Mouse (Mus musculus) brain, embryonic 14.5 days (tissue): ENCODE data around the gene Inpp5f.

Source experiments
- CTCF ChIP-seq: fragments of 200-500 bp; IDR thresholded peaks from 2 replicates; pipeline ENCODE4 v1.5.1; 2012; ENCODE audit warnings: inconsistent platforms, mild to moderate bottlenecking, moderate library complexity, borderline replicate concordance; ENCODE audit not compliant: insufficient read depth, insufficient read length; ENCODE audit errors: extremely low read depth
- POLR2A ChIP-seq: fragments of 200-500 bp; IDR thresholded peaks from 2 replicates; pipeline ENCODE4 v1.6.1; 2012; ENCODE audit warnings: mild to moderate bottlenecking, inconsistent platforms, borderline replicate concordance; ENCODE audit not compliant: poor library complexity, insufficient read depth, insufficient read length, severe bottlenecking; ENCODE audit errors: extremely low read depth

DNA sequence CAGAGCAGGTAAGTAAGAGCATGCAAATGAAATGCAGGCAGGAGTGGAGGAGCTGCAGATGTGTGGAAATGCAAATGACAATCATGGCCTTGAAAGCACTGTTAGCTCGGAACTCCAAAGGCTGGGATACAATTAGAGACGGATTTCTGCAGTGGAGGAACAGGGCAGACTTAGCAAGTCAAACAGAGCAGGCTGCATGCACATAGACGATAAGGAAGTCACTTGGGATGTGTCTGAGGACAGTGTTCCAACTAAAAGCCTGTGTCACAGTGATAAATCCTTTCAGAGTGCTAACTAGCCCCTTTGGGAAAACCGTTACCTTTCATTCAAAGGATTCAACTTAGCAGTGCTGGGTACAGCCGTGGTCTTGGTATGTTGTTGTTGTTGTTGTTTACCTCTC is 56.7 kb downstream of the Inpp5f start:
- TF ChIP-seq CTCF, result no peak
- no peak for TF ChIP-seq POLR2A
